Mouse (Mus musculus) E14TG2a.4 (cell line): Measurements from ENCODE around the gene Meis3.

Source experiments
- CTCF ChIP-seq: conservative IDR thresholded peaks from 2 replicates; pipeline ENCODE4 v1.5.1; 2014; ENCODE audit warnings: low read length
- NANOG ChIP-seq: IDR thresholded peaks from 2 replicates; pipeline ENCODE4 v1.6.1; 2014; ENCODE audit warnings: borderline replicate concordance, low read length, mixed read lengths
- POU5F1 ChIP-seq: IDR thresholded peaks from 2 replicates; pipeline ENCODE4 v1.6.1; 2014; ENCODE audit warnings: low read length, borderline replicate concordance

DNA sequence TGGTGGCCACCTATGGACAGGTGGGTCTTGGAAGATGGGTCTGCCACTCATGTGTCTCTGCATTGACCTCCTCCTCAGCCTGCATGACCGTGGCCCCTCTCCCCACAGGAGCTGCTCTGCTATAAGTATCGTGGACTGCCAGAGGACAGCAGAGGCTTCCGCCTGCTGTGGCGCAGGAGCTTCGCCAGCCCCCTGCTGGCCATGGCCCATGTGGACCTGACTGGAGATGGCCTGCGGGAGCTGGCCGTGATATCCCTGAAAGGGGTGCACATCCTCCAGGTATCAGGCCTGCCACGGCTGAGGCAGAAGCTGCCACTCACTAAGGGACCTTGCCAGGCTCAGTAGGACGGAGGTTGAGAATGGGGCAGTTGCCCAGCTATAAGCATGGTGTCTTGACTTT lies 49.1 kb upstream of the Meis3 start:
- TF ChIP-seq CTCF (no peak), NANOG (no peak), POU5F1 (no peak)
